Mouse (Mus musculus) kidney, postnatal 0 days (tissue): Measurements from ENCODE around the gene Adamts18. TPM values are rescaled to one million over a fixed set of nuclear protein-coding genes. Genes with fewer than 3 reads are reported as not detected.

Experiments used
- ATAC-seq: fragments of 200-750 bp; cut with Nextera tagmentation; replicated peaks from 2 replicates; pipeline ENCODE4 v1.8.0; 2017; ENCODE audit warnings: low read depth, moderate number of reproducible peaks, moderate TSS enrichment, moderate library complexity; ENCODE audit not compliant: low FRiP score
- DNase-seq: peaks from one replicate; pipeline ENCODE4 v3.0.0-alpha.2; 2016; ENCODE audit warnings: low spot score
- H3K27ac ChIP-seq: fragments of 300-500 bp; sonication (generic); 2 replicates; pipeline ENCODE4 v1.5.1; 2014; ENCODE audit warnings: mild to moderate bottlenecking
- H3K27me3 ChIP-seq: fragments of 300-500 bp; sonication (generic); 2 replicates; pipeline ENCODE4 v1.6.1; 2014; ENCODE audit warnings: low read length, mixed read lengths; ENCODE audit not compliant: insufficient read depth
- H3K36me3 ChIP-seq: fragments of 300-500 bp; sonication (generic); 2 replicates; pipeline ENCODE4 v1.6.1; 2014; ENCODE audit warnings: low read length, mixed read lengths; ENCODE audit not compliant: insufficient read depth
- H3K4me1 ChIP-seq: fragments of 300-500 bp; sonication (generic); replicated peaks from 2 replicates; pipeline ENCODE4 v1.6.1; 2014; ENCODE audit warnings: antibody characterized with exemption, low read length, mixed read lengths; ENCODE audit not compliant: insufficient read depth
- H3K4me2 ChIP-seq: fragments of 300-500 bp; sonication (generic); 2 replicates; pipeline ENCODE4 v1.6.1; 2014; ENCODE audit warnings: mild to moderate bottlenecking, low read length, moderate library complexity, mixed read lengths
- H3K4me3 ChIP-seq: fragments of 300-500 bp; sonication (generic); replicated peaks from 2 replicates; pipeline ENCODE4 v1.5.1; 2014; ENCODE audit warnings: low read depth, low read length
- H3K9ac ChIP-seq: fragments of 300-500 bp; sonication (generic); 2 replicates; pipeline ENCODE4 v1.6.1; 2014; ENCODE audit warnings: low read depth, low read length
- H3K9me3 ChIP-seq: fragments of 300-500 bp; sonication (generic); replicated peaks from 2 replicates; pipeline ENCODE4 v1.6.1; 2016; ENCODE audit warnings: low read length, inconsistent platforms, mixed read lengths
- CTCF ChIP-seq: IDR thresholded peaks from 2 replicates; pipeline ENCODE4 v1.5.1; 2016; ENCODE audit warnings: antibody characterized with exemption, low read depth, mild to moderate bottlenecking, moderate library complexity
- WGBS: fragments of 180-500 bp; shearing (Covaris S2); extraction: QIAGEN DNeasy Blood & Tissue Kit; methylation state at CpG from one replicate; pipeline ENCODE4 v1.1.7; 2014; 5-methylcytosine and 5-hydroxymethylcytosine counted together
- polyA plus RNA-seq: library from polyadenylated mRNA; unstranded; fragments of >200 nt; fragmentation: Nextera tagmentation; extraction: Ambion mirVana; gene quantifications from 2 replicates; pipeline ENCODE4 v1.2.1, GENCODE M21; 2015

Adamts18 gene
- polyA plus RNA-seq, 1 experiment from 2014 or later = 1.6 TPM

GRCm38 (mm10) chr8:113846669-113847068, 1.9 kb downstream of the Adamts18 start:
- no peak overlapping the region for H3K4me2 ChIP-seq
- no peak overlapping the region for H3K4me3 ChIP-seq
- H3K27ac ChIP-seq = no peak overlapping the region
- 79% methylated on average over 5 of the region's 5 CpGs for WGBS
- no peak for TF ChIP-seq CTCF
- ATAC-seq = no peak
- no peak for DNase-seq
- H3K9ac ChIP-seq = no peak overlapping the region
- H3K4me1 ChIP-seq = no peaks in the 10 kb centered on the region; the same call in 1 of the 2 replicates
- H3K36me3 ChIP-seq = no peaks in the 10 kb centered on the region
- H3K27me3 ChIP-seq = peaks cover 28% of the 10 kb centered on the region
- no peaks in the 10 kb centered on the region for H3K9me3 ChIP-seq

- DNase-seq (peak; percentile 33), ATAC-seq (no peak)
- no peak overlapping the region for H3K27ac ChIP-seq
- no peak overlapping the region for H3K9ac ChIP-seq
- H3K27me3 ChIP-seq = peaks cover 28% of the 10 kb centered on the region
- TF ChIP-seq CTCF = no peak
- no peak overlapping the region for H3K4me2 ChIP-seq
- H3K9me3 ChIP-seq = no peaks in the 10 kb centered on the region
- WGBS = 41% methylated on average over 20 of the region's 20 CpGs
- H3K36me3 ChIP-seq = no peaks in the 10 kb centered on the region
- H3K4me1 ChIP-seq = no peaks in the 10 kb centered on the region; the same call in 1 of the 2 replicates
- no peak overlapping the region for H3K4me3 ChIP-seq
Measured at GRCm38 (mm10) chr8:113844801-113845301, 3.7 kb downstream of the Adamts18 start.

DNA sequence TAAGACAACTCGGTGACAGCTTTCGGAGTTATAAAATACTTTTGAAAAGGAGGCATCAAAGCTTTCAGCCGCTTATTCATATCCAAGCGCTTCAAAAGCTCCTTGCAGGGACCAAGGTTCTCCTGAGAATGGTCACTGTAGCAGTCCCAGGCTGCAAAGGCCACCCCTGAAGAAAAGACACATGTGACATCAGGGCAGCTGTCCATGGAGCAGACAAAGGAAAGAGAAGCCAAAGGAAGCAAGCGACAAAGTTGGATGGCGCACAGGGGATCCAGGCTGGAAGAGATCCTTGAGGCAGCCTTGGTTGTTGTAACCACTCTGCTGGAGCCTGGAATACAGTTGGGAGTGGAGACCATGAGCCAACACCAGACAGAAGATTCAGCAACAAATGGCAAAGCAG, 10.3 kb downstream of the Adamts18 start:
- Histone ChIP-seq H3K4me1 (0 out of 2 replicates have a peak, but pooled peaks cover 5% of the 10 kb centered on the region), H3K9ac (no peak overlapping the region), H3K36me3 (no peaks in the 10 kb centered on the region), H3K4me3 (no peak overlapping the region), H3K9me3 (no peaks in the 10 kb centered on the region), H3K27ac (no peak overlapping the region), H3K27me3 (no peaks in the 10 kb centered on the region), H3K4me2 (no peak overlapping the region)
- DNase-seq (peak; percentile 27), ATAC-seq (no peak)
- 80% methylated on average over 6 of the region's 6 CpGs for WGBS
- no peak for TF ChIP-seq CTCF

DNA sequence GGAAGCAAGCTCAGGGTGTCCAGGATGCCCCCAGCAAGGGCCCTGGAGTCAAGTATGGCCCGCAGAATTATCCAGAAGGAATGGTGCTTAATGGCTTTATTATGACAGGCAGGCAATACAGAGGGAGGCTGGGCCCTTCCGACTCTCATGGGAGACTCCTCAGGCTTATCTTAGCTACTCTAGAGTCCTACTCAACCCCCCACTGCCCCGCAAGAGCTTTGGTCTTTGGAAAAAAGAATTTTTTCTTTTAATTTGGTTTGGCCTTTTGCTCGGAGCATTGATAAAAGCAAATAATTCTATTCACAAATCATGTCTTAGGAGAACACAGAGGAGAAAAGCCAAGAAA, 11.0 kb downstream of the Adamts18 start:
- Histone ChIP-seq H3K9ac (no peak overlapping the region), H3K9me3 (no peaks in the 10 kb centered on the region), H3K4me2 (no peak overlapping the region), H3K4me1 (0 out of 2 replicates have a peak, but pooled peaks cover 5% of the 10 kb centered on the region), H3K4me3 (no peak overlapping the region), H3K36me3 (no peaks in the 10 kb centered on the region), H3K27me3 (no peaks in the 10 kb centered on the region), H3K27ac (no peak overlapping the region)
- no peak for ATAC-seq
- WGBS = 44% methylated on average over 4 of the region's 4 CpGs
- TF ChIP-seq CTCF = no peak
- DNase-seq = peak; percentile 31

- no peak overlapping the region for H3K4me3 ChIP-seq
- ATAC-seq (no peak), DNase-seq (peak; percentile 54)
- no peaks in the 10 kb centered on the region for H3K27me3 ChIP-seq
- H3K4me1 ChIP-seq = 0 out of 2 replicates have a peak, but pooled peaks cover 5% of the 10 kb centered on the region
- 26% methylated on average over 8 of the region's 8 CpGs for WGBS
- H3K9ac ChIP-seq = no peak overlapping the region
- no peaks in the 10 kb centered on the region for H3K36me3 ChIP-seq
- H3K4me2 ChIP-seq = no peak overlapping the region
- H3K27ac ChIP-seq = no peak overlapping the region
- no peaks in the 10 kb centered on the region for H3K9me3 ChIP-seq
- TF ChIP-seq CTCF = peak; percentile 36; the same call in 1 of the 2 replicates
Measured at GRCm38 (mm10) chr8:113836892-113837569, 11.5 kb downstream of the Adamts18 start.

GRCm38 (mm10) chr8:113833644-113834043, 14.9 kb downstream of the Adamts18 start:
- no peak overlapping the region for H3K27ac ChIP-seq
- 47% methylated on average over 4 of the region's 4 CpGs for WGBS
- no peak overlapping the region for H3K9ac ChIP-seq
- no peak overlapping the region for H3K4me2 ChIP-seq
- H3K9me3 ChIP-seq = no peaks in the 10 kb centered on the region
- 0 out of 2 replicates have a peak, but pooled peaks cover 5% of the 10 kb centered on the region for H3K4me1 ChIP-seq
- H3K36me3 ChIP-seq = no peaks in the 10 kb centered on the region
- no peak for ATAC-seq
- H3K27me3 ChIP-seq = no peaks in the 10 kb centered on the region
- DNase-seq = no peak
- no peak for TF ChIP-seq CTCF
- no peak overlapping the region for H3K4me3 ChIP-seq
